Mouse (Mus musculus): ENCODE measurements at regions not wholly inside any gene's neighbourhood (a gene's known extent, or its start where the extent isn't known, plus 50 kb on each side); places are given as distances from the start of the nearest gene placed in this dataset.

GRCm38 (mm10) chr2:131436149-131436548, 55.1 kb upstream of the Smox start:
- DNase-seq = no peak

- no peak for DNase-seq
These were observed 60.8 kb upstream of the Smox start for GRCm38 (mm10) chr2:131430474-131430873.

GRCm38 (mm10) chr2:131428089-131428488, 63.2 kb upstream of the Smox start:
- DNase-seq = no peak

GRCm38 (mm10) chr2:131426941-131427340, 64.4 kb upstream of the Smox start:
- no peak for DNase-seq

- no peak for DNase-seq
These were observed 67.5 kb upstream of the Smox start for GRCm38 (mm10) chr2:131423616-131424320.

- peak; percentile 42 to 72 for DNase-seq
These were observed 68.3 kb upstream of the Smox start for GRCm38 (mm10) chr2:131422907-131423445.

- no peak for DNase-seq
These were observed 65.4 kb upstream of the Rnf24 start for GRCm38 (mm10) chr2:131418130-131418529.

- no peak for DNase-seq
These were observed 64.8 kb upstream of the Rnf24 start for GRCm38 (mm10) chr2:131417472-131417871.

GRCm38 (mm10) chr2:131416482-131416881, 63.8 kb upstream of the Rnf24 start:
- peak; percentile 42 to 70 for DNase-seq

GRCm38 (mm10) chr2:131410906-131411520, 58.3 kb upstream of the Rnf24 start:
- peak in 1 of 2 experiments; percentile 8 for DNase-seq

GRCm38 (mm10) chr2:131407337-131407736, 54.6 kb upstream of the Rnf24 start:
- no peak for DNase-seq

GRCm38 (mm10) chr2:131404218-131404555, 51.5 kb upstream of the Rnf24 start:
- no peak for DNase-seq

- DNase-seq = no peak
These were observed 51.0 kb upstream of the Rnf24 start for GRCm38 (mm10) chr2:131403543-131404217.

Measured in lung, postnatal 4 days (tissue).